Mouse (Mus musculus) hindbrain, embryonic 16.5 days (tissue): Measurements from ENCODE around the gene Smarcb1. TPM values are rescaled to one million over a fixed set of nuclear protein-coding genes. Genes with fewer than 3 reads are reported as not detected.
"Not testable (repeated sequence)": the region's sequence is repeated elsewhere in the genome, so short reads cannot be mapped to it uniquely, and the experiment has no call there.

ENCODE experiments used
- ATAC-seq: fragments of 200-750 bp; cut with Nextera tagmentation; 2 replicates; pipeline ENCODE4 v1.8.0; 2017; ENCODE audit warnings: moderate TSS enrichment, moderate library complexity
- H3K27ac ChIP-seq: fragments of 300-500 bp; sonication (generic); 2 replicates; pipeline ENCODE4 v1.5.1; 2014; ENCODE audit warnings: low read depth, mild to moderate bottlenecking, control low read depth, low read length, moderate library complexity
- H3K27me3 ChIP-seq: fragments of 300-500 bp; sonication (generic); replicated peaks from 2 replicates; pipeline ENCODE4 v1.6.1; 2014; ENCODE audit warnings: low read length; ENCODE audit not compliant: control insufficient read depth, insufficient read depth
- H3K36me3 ChIP-seq: fragments of 300-500 bp; sonication (generic); 2 replicates; pipeline ENCODE4 v1.6.1; 2014; ENCODE audit warnings: mild to moderate bottlenecking, low read length, moderate library complexity, mixed read lengths; ENCODE audit not compliant: control insufficient read depth, insufficient read depth
- H3K4me1 ChIP-seq: fragments of 300-500 bp; sonication (generic); 2 replicates; pipeline ENCODE4 v1.6.1; 2014; ENCODE audit warnings: low read depth, low read length; ENCODE audit not compliant: control insufficient read depth, insufficient read depth
- H3K4me2 ChIP-seq: fragments of 300-500 bp; sonication (generic); 2 replicates; pipeline ENCODE4 v1.6.1; 2014; ENCODE audit warnings: mild to moderate bottlenecking, low read length, control low read depth, moderate library complexity
- H3K4me3 ChIP-seq: fragments of 300-500 bp; sonication (generic); 2 replicates; pipeline ENCODE4 v1.5.1; 2014; ENCODE audit warnings: mild to moderate bottlenecking, low read length, control low read depth, moderate library complexity
- H3K9ac ChIP-seq: fragments of 300-500 bp; sonication (generic); 2 replicates; pipeline ENCODE4 v1.6.1; 2014; ENCODE audit warnings: low read depth, mild to moderate bottlenecking, control low read depth, low read length, moderate library complexity
- H3K9me3 ChIP-seq: fragments of 300-500 bp; sonication (generic); 2 replicates; pipeline ENCODE4 v1.6.1; 2014; ENCODE audit warnings: mild to moderate bottlenecking, low read length, moderate library complexity; ENCODE audit not compliant: control insufficient read depth
- WGBS: fragments of 180-500 bp; shearing (Covaris S2); extraction: QIAGEN DNeasy Blood & Tissue Kit; methylation state at CpG from one replicate; pipeline ENCODE4 v1.1.7; 2014; 5-methylcytosine and 5-hydroxymethylcytosine counted together
- polyA plus RNA-seq: library from polyadenylated mRNA; unstranded; fragments of >200 nt; fragmentation: Nextera tagmentation; extraction: Ambion mirVana; gene quantifications from 2 replicates; pipeline ENCODE4 v1.2.1, GENCODE M21; 2015

Gene Smarcb1
- polyA plus RNA-seq, 1 experiment from 2014 or later, result 252 TPM

DNA sequence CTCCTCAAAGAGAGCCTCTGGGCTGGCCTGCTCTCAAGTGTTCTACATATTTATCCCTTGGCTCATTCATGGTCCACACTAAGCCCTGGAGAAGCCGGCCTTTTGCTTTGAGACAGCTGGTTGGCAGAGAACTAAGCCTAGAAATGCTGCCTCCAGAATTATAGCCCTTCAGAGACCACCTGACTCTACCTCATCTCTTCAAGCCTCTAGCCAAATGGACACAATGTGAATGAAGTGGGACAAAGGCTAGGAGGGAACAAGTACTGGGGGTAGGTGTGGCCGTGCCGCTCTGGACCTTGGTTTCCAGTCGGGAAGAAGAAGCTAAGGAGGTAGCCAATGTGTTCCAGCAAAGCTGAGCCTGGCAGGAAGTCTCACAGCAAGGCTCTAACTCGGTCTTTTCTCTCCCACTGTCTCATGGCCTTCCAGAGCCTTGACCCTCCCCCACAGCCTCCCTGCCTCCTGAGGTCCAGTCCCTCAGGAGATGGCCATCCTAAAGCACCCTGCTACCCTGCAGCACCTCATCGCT lies 23.3 kb downstream of the Smarcb1 start:
- 71% methylated on average over 6 of the region's 6 CpGs for WGBS
- Histone ChIP-seq H3K27ac (no peak overlapping the region), H3K4me3 (no peak overlapping the region), H3K27me3 (no peaks in the 10 kb centered on the region), H3K9ac (no peak overlapping the region), H3K36me3 (peaks cover 43% of the 10 kb centered on the region), H3K4me1 (peaks cover 6% of the 10 kb centered on the region), H3K4me2 (no peak overlapping the region), H3K9me3 (no peaks in the 10 kb centered on the region)
- no peak for ATAC-seq

DNA sequence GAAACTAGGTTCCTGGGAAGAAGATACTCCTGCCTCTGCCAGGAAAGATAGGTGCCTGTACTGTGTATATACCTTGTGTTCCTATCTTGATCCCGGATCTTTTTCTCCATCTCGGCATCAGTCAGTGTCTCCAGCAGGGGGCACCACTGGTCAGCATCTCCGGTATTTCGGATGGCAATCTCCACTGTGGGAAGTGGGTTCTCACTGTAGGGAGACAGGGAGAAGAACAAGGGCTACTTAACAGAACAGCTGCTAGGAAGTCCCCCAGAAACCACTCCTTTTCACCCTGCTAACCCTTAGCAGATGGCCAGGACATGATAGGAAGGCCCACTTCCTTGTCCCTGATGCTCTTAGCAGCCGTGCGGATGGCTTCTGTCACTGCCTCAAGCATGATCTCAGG lies 24.0 kb downstream of the Smarcb1 start:
- 35% methylated on average over 6 of the region's 6 CpGs for WGBS
- Histone ChIP-seq H3K4me2 (no peak overlapping the region), H3K9ac (no peak overlapping the region), H3K27ac (no peak overlapping the region), H3K27me3 (no peaks in the 10 kb centered on the region), H3K9me3 (no peaks in the 10 kb centered on the region), H3K4me1 (peaks cover 6% of the 10 kb centered on the region), H3K4me3 (no peak overlapping the region), H3K36me3 (peaks cover 36% of the 10 kb centered on the region)
- ATAC-seq, result no peak

DNA sequence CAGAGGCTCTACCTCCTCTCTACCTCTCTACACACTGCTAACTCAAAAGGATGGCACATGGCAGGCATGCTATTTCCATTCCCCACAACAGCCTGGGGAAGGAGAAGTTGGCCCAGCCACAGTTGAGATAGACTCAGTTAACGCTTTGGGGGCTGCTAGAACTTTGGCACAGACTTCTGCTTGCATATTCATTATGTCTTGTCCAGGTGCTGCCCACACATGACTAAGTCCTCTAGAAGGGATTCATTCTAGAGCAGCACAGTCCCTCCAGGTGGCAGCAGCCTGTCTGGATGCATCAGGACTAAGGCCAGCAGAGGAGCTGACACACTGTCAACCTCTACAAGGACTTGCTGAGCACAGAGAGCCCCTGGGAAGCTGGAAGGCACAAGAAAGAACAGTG lies 25.2 kb downstream of the Smarcb1 start:
- no peaks in the 10 kb centered on the region for H3K27me3 ChIP-seq
- no peak overlapping the region for H3K4me3 ChIP-seq
- no peak overlapping the region for H3K9ac ChIP-seq
- no peak overlapping the region for H3K4me2 ChIP-seq
- H3K4me1 ChIP-seq, result peaks cover 6% of the 10 kb centered on the region
- no peak overlapping the region for H3K27ac ChIP-seq
- ATAC-seq, result no peak
- 88% methylated on average over 1 of the region's 1 CpGs for WGBS
- H3K36me3 ChIP-seq, result peaks cover 30% of the 10 kb centered on the region
- H3K9me3 ChIP-seq, result no peaks in the 10 kb centered on the region

DNA sequence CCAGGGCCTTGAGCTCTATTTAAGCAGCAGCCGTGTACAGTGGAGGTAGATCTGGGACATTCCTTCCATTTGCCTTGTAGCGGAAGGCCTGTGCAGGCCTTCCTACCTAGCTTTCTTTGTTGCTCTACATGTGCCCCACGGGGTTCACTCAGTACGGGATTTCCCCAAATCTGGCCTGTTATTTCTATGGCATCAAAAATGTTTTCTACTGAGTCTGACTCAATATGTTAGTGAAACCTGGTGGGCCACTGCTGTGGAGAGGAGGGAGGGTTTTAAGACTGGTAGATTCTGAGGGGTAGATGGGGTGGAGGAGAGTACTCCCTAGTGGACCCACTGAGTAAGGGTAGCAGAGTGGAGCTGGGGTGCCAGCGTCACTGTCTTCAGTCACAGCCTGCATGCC lies 25.7 kb downstream of the Smarcb1 start:
- Histone ChIP-seq H3K4me1 (peaks cover 6% of the 10 kb centered on the region), H3K9me3 (no peaks in the 10 kb centered on the region), H3K27ac (no peak overlapping the region), H3K27me3 (no peaks in the 10 kb centered on the region), H3K9ac (no peak overlapping the region), H3K4me2 (no peak overlapping the region), H3K4me3 (no peak overlapping the region), H3K36me3 (peaks cover 29% of the 10 kb centered on the region)
- WGBS, result 95% methylated on average over 5 of the region's 5 CpGs
- ATAC-seq, result no peak

DNA sequence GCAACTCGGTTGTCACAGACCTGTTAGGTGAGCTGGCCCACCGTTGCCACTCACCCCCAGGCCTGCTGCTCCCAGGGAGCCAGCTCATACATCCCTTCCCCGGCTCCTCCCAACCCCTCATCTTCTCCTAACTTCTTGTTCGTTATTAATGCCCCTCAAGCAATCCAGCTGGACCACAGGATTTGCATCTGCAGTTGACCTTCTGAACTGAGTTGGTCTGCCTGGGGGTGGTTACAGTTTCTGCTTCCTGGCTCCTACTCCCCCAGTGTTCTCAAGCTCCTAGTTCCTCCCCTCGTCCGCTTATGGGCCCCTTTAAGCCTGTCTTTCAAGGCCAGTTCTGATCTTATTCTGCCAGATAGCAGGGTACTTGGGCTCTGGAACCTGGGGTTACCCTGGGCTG lies 26.8 kb downstream of the Smarcb1 start:
- H3K27ac ChIP-seq, result no peak overlapping the region
- H3K4me3 ChIP-seq, result no peak overlapping the region
- H3K9me3 ChIP-seq, result no peaks in the 10 kb centered on the region
- H3K4me1 ChIP-seq, result peaks cover 6% of the 10 kb centered on the region
- 77% methylated on average over 6 of the region's 6 CpGs for WGBS
- H3K9ac ChIP-seq, result no peak overlapping the region
- no peak for ATAC-seq
- H3K27me3 ChIP-seq, result no peaks in the 10 kb centered on the region
- H3K4me2 ChIP-seq, result no peak overlapping the region
- peaks cover 26% of the 10 kb centered on the region for H3K36me3 ChIP-seq

DNA sequence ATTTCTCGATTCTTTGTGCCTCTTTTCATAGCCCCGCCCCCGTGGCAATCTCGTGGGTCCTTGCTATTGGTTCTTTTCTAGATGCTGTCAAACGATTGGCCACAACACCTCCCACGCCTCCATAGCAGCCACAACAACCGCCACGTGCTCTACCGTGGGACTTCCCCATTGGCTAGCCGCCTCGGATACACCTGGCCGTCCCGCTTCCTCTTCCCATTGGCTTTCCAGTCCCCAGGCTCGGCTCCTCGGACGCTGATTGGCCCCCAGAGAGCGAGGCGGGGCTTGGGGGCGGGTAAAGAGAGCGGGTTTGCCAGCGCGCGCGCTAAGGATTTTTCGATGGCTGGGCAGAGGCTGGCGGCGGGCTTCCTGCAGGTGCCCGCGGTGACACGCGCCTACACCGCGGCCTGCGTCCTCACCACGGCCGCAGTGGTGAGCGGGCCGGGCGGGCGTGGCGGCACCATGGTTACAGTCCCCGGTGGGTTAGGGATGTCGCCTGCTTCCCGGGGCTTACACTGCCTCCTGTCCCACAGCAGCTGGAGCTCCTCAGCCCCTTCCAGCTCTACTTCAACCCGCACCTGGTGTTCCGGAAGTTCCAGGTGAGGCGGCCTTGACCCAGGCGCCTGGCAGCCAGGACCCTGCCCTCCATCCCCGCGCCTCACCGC lies 28.2 kb downstream of the Smarcb1 start, which contains the start of gene Derl3:
Gene Derl3 (plus strand): TSS at position 325 of the 662 bp plus-strand sequence.
- H3K27me3 ChIP-seq, result no peaks in the 10 kb centered on the region
- H3K36me3 ChIP-seq, result peaks cover 22% of the 10 kb centered on the region
- ATAC-seq, result peak; percentile 99
- peak within 1 kb of the TSS; percentile 60 for H3K9ac ChIP-seq
- H3K27ac ChIP-seq, result 0 out of 2 replicates have a peak within 1 kb of the TSS, but pooled peaks have one; percentile 36
- peak within 1 kb of the TSS; percentile 92 for H3K4me2 ChIP-seq
- no peaks in the 10 kb centered on the region for H3K9me3 ChIP-seq
- peaks cover 6% of the 10 kb centered on the region for H3K4me1 ChIP-seq
- 2% methylated on average over 45 of the region's 51 CpGs for WGBS
- peak within 1 kb of the TSS; percentile 46 for H3K4me3 ChIP-seq

DNA sequence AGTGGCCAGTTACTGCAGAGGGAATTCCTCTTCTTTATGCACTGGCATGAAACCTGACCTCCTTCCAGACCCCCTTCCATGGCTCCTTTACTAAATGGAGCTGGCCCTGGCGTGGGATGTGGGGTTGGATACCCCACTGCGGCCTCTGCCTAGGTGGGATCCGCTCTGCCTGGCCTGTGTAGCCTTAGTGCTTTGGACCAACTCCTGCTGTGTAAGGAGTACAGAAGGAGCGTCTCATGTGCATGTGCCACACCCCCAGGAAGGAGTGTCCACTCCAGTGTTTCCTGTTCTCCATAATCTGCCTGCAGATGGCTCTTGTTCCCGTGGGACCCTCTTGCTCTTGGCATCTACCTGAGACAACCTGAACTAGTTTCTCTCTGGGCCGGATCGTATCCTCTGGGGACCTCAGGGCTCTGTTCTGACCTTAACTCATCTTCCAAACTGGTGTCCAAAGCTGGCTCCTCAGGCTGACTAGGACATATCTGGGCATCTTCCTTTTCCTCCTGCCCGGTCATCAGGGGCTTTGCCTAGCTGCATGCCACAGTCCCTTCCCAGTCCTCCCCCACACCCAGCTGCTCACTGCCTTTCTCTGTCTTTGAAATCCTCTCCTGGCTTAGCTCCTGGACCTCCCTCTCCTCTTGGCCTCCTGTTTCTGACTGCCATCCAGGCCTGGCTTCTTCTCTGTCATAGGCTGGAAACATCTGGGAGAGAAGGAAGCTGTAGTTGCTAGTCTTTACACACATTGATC lies 31.8 kb downstream of the Smarcb1 start:
- peaks cover 6% of the 10 kb centered on the region for H3K4me1 ChIP-seq
- H3K4me3 ChIP-seq, result no peak overlapping the region
- no peak overlapping the region for H3K27ac ChIP-seq
- H3K27me3 ChIP-seq, result no peaks in the 10 kb centered on the region
- no peak overlapping the region for H3K9ac ChIP-seq
- no peaks in the 10 kb centered on the region for H3K9me3 ChIP-seq
- ATAC-seq, result no peak
- H3K36me3 ChIP-seq, result no peaks in the 10 kb centered on the region
- 47% methylated on average over 8 of the region's 8 CpGs for WGBS
- H3K4me2 ChIP-seq, result no peak overlapping the region

DNA sequence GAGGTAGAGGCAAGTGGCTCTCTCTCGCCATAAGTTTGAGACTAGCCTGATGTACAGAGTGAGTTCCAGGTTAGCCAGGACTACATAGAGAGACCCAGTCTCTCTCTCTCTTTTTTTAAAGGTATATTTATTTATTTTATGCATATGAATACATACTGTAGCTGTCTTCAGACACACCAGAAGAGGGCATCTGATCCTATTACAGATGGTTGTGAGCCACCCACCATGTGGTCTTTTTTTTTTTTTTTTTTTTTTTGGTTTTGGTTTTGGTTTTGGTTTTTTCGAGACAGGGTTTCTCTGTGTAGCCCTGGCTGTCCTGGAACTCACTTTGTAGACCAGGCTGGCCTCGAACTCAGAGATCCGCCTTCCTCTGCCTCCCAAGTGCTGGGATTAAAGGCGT lies 33.9 kb downstream of the Smarcb1 start:
- not testable (repeated sequence) for H3K4me3 ChIP-seq, H3K27me3 ChIP-seq, H3K9ac ChIP-seq, H3K4me2 ChIP-seq, H3K27ac ChIP-seq, H3K4me1 ChIP-seq, ATAC-seq, H3K36me3 ChIP-seq, H3K9me3 ChIP-seq
- WGBS, result 90% methylated on average over 5 of the region's 5 CpGs

DNA sequence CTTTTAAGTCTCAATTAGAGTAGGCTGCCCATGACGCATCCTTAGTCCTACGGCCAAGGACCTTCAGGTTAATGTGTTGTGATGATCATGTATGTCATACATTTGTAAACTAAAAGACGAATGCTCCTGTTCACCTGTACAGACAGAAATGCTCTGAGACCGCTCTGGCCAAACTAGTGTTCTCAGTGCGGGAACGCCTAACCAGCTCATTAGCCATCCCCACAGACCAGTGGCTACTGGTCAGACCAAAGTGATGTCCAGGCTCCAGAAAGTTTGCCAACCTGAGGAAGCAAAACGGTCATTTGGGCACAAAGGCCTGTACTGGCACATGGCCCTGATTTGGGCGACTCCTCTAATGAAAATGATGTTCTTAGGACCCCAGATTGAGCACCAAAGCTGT lies 36.7 kb downstream of the Smarcb1 start:
- Histone ChIP-seq H3K27me3 (no peaks in the 10 kb centered on the region), H3K9ac (no peak overlapping the region), H3K9me3 (no peaks in the 10 kb centered on the region), H3K4me2 (no peak overlapping the region), H3K4me3 (no peak overlapping the region), H3K4me1 (peaks cover 7% of the 10 kb centered on the region), H3K36me3 (no peaks in the 10 kb centered on the region), H3K27ac (no peak overlapping the region)
- ATAC-seq, result no peak
- WGBS, result 96% methylated on average over 8 of the region's 8 CpGs
